Mouse (Mus musculus): Measurements from ENCODE around the gene Braf. TPM values are rescaled to one million over a fixed set of nuclear protein-coding genes. Genes with fewer than 3 reads are reported as not detected.
"Not testable (repeated sequence)": the region's sequence is repeated elsewhere in the genome, so short reads cannot be mapped to it uniquely, and the experiment has no call there.

Braf gene
- total and polyA plus RNA-seq, 3 experiments = 1.9 to 42.5 (median 12.7) TPM

- ATAC-seq (ENCODE audit: extremely low read depth, insufficient number of reproducible peaks, low FRiP score, poor library complexity, severe bottlenecking) (no peak), DNase-seq (ENCODE audit: low spot score) (no peak)
- H3K27me3 ChIP-seq (ENCODE audit: insufficient read depth, low read length) = no peaks in the 10 kb centered on the region
- TF ChIP-seq POLR2AphosphoS5 (IDR thresholded peaks at IDR 0.05; ENCODE audit: insufficient replicate concordance, low read depth, low read length) = no peak
- no peak for TF ChIP-seq GATA1 (IDR thresholded peaks at IDR 0.05; ENCODE audit: borderline replicate concordance, low read length)
- no peak for TF ChIP-seq TAL1 (conservative IDR thresholded peaks at IDR 0.05; ENCODE audit: low read depth, low read length)
- no peak for TF ChIP-seq CTCF (IDR thresholded peaks at IDR 0.05; ENCODE audit: low read depth, low read length)
- TF ChIP-seq GATA2 (IDR thresholded peaks at IDR 0.05; ENCODE audit: borderline replicate concordance, low read depth, low read length) = no peak
- H3K4me1 ChIP-seq (ENCODE audit: insufficient read depth, low read depth, low read length) = no peaks in the 10 kb centered on the region
- H3K36me3 ChIP-seq (replicated peaks) = no peaks in the 10 kb centered on the region
- H3K9me3 ChIP-seq (replicated peaks) = no peaks in the 10 kb centered on the region
- H3K4me3 ChIP-seq (ENCODE audit: low read depth, low read length) = no peak overlapping the region
Measured at GRCm38 (mm10) chr6:39714341-39714740, 10.9 kb downstream of the Braf start.

DNA sequence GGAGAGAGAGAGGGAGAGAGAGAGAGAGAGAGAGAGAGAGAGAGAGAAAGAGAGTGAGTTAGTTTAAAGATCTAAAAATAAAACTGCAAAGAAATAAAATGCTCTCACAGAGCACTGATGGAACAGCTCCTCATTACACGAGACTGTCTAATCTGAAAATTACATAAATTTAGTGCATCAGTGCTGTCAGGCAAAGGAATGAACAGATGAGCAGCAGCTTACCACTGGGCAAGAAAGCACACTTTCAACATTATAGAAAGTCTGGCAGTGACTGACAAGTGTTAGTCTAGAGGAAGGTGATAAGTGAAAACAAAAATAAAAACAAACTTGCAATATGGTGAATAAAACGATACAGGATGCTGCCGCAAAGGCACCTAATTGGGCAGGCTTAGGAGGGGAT, 11.9 kb downstream of the Braf start:
- ATAC-seq (ENCODE audit: extremely low read depth, insufficient number of reproducible peaks, low FRiP score, poor library complexity, severe bottlenecking) = no peak
- H3K4me1 ChIP-seq (ENCODE audit: insufficient read depth, low read depth, low read length) = no peaks in the 10 kb centered on the region
- no peaks in the 10 kb centered on the region for H3K27me3 ChIP-seq (ENCODE audit: insufficient read depth, low read length)
- no peak for DNase-seq (ENCODE audit: low spot score)
- H3K36me3 ChIP-seq (replicated peaks) = no peaks in the 10 kb centered on the region
- no peak for TF ChIP-seq TAL1 (conservative IDR thresholded peaks at IDR 0.05; ENCODE audit: low read depth, low read length)
- no peak for TF ChIP-seq CTCF (IDR thresholded peaks at IDR 0.05; ENCODE audit: low read depth, low read length)
- no peak for TF ChIP-seq GATA2 (IDR thresholded peaks at IDR 0.05; ENCODE audit: borderline replicate concordance, low read depth, low read length)
- no peak for TF ChIP-seq GATA1 (IDR thresholded peaks at IDR 0.05; ENCODE audit: borderline replicate concordance, low read length)
- no peak for TF ChIP-seq POLR2AphosphoS5 (IDR thresholded peaks at IDR 0.05; ENCODE audit: insufficient replicate concordance, low read depth, low read length)
- no peak overlapping the region for H3K4me3 ChIP-seq (ENCODE audit: low read depth, low read length)
- H3K9me3 ChIP-seq (replicated peaks) = no peaks in the 10 kb centered on the region

DNA sequence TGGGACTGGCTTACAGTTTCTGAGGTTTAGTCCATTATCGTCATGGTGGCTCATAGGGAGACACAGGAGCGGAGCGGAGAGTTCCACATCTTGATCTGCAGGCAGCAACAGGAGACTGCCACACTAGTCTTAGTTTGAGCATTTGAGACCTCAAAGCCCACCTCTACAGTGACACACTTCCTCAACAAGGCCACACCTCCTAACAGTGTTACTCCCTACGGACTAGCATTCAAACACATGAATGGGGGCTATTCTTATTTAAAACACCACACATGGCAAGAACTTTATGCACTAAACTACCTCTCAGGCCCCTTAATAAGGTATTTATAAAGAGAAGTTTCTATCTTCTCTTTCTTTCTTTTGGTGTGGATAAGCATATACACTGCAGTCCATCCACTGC, 19.6 kb downstream of the Braf start:
- Histone ChIP-seq H3K4me3 (ENCODE audit: low read depth, low read length) (no peak overlapping the region), H3K4me1 (ENCODE audit: insufficient read depth, low read depth, low read length) (no peaks in the 10 kb centered on the region), H3K9me3 (replicated peaks) (no peaks in the 10 kb centered on the region), H3K36me3 (replicated peaks) (peaks cover 3% of the 10 kb centered on the region), H3K27me3 (ENCODE audit: insufficient read depth, low read length) (no peaks in the 10 kb centered on the region)
- TF ChIP-seq CTCF (IDR thresholded peaks at IDR 0.05; ENCODE audit: low read depth, low read length) (no peak), GATA1 (IDR thresholded peaks at IDR 0.05; ENCODE audit: borderline replicate concordance, low read length) (no peak), TAL1 (conservative IDR thresholded peaks at IDR 0.05; ENCODE audit: low read depth, low read length) (no peak), POLR2AphosphoS5 (IDR thresholded peaks at IDR 0.05; ENCODE audit: insufficient replicate concordance, low read depth, low read length) (no peak), GATA2 (IDR thresholded peaks at IDR 0.05; ENCODE audit: borderline replicate concordance, low read depth, low read length) (no peak)
- ATAC-seq (ENCODE audit: extremely low read depth, insufficient number of reproducible peaks, low FRiP score, poor library complexity, severe bottlenecking) (no peak), DNase-seq (ENCODE audit: low spot score) (no peak)

DNA sequence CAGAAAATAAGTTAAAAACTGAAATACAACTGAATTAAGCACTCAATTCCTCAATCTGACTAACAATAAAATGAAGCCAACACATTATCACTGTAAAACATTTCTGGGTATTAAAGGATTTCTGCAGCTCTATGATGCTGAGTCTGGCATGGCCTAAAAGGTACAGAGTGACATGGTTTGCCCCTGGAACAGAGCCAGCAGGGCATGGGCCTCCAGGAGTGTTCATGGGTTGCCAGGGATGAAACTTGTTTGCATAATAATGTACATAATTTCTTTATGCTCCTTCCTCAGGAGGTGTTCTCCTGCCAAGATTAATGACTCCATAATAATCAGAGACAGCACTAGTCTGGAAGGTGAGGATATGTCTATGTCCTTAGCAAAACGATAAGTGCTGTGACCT, 32.1 kb downstream of the Braf start:
- H3K27me3 ChIP-seq (ENCODE audit: insufficient read depth, low read length) = no peaks in the 10 kb centered on the region
- DNase-seq (ENCODE audit: low spot score) = no peak
- TF ChIP-seq CTCF (IDR thresholded peaks at IDR 0.05; ENCODE audit: low read depth, low read length) (no peak), TAL1 (conservative IDR thresholded peaks at IDR 0.05; ENCODE audit: low read depth, low read length) (no peak), GATA2 (IDR thresholded peaks at IDR 0.05; ENCODE audit: borderline replicate concordance, low read depth, low read length) (no peak), POLR2AphosphoS5 (IDR thresholded peaks at IDR 0.05; ENCODE audit: insufficient replicate concordance, low read depth, low read length) (no peak), GATA1 (IDR thresholded peaks at IDR 0.05; ENCODE audit: borderline replicate concordance, low read length) (no peak)
- no peaks in the 10 kb centered on the region for H3K4me1 ChIP-seq (ENCODE audit: insufficient read depth, low read depth, low read length)
- no peak for ATAC-seq (ENCODE audit: extremely low read depth, insufficient number of reproducible peaks, low FRiP score, poor library complexity, severe bottlenecking)
- no peaks in the 10 kb centered on the region for H3K9me3 ChIP-seq (replicated peaks)
- no peak overlapping the region for H3K4me3 ChIP-seq (ENCODE audit: low read depth, low read length)
- H3K36me3 ChIP-seq (replicated peaks) = no peaks in the 10 kb centered on the region

GRCm38 (mm10) chr6:39686839-39687238, 38.4 kb downstream of the Braf start:
- not testable (repeated sequence) for DNase-seq (ENCODE audit: low spot score); H3K36me3 ChIP-seq (replicated peaks); H3K9me3 ChIP-seq (replicated peaks); H3K27me3 ChIP-seq (ENCODE audit: insufficient read depth, low read length); H3K4me3 ChIP-seq (ENCODE audit: low read depth, low read length); ATAC-seq (ENCODE audit: extremely low read depth, insufficient number of reproducible peaks, low FRiP score, poor library complexity, severe bottlenecking); H3K4me1 ChIP-seq (ENCODE audit: insufficient read depth, low read depth, low read length)

GRCm38 (mm10) chr6:39681795-39682194, 43.5 kb downstream of the Braf start:
- DNase-seq (ENCODE audit: low spot score) (no peak), ATAC-seq (ENCODE audit: extremely low read depth, insufficient number of reproducible peaks, low FRiP score, poor library complexity, severe bottlenecking) (no peak)
- Histone ChIP-seq H3K27me3 (ENCODE audit: insufficient read depth, low read length) (no peaks in the 10 kb centered on the region), H3K9me3 (replicated peaks) (no peaks in the 10 kb centered on the region), H3K4me3 (ENCODE audit: low read depth, low read length) (no peak overlapping the region), H3K4me1 (ENCODE audit: insufficient read depth, low read depth, low read length) (no peaks in the 10 kb centered on the region), H3K36me3 (replicated peaks) (peaks cover 17% of the 10 kb centered on the region)
- no peak for TF ChIP-seq CTCF (IDR thresholded peaks at IDR 0.05; ENCODE audit: low read depth, low read length)

DNA sequence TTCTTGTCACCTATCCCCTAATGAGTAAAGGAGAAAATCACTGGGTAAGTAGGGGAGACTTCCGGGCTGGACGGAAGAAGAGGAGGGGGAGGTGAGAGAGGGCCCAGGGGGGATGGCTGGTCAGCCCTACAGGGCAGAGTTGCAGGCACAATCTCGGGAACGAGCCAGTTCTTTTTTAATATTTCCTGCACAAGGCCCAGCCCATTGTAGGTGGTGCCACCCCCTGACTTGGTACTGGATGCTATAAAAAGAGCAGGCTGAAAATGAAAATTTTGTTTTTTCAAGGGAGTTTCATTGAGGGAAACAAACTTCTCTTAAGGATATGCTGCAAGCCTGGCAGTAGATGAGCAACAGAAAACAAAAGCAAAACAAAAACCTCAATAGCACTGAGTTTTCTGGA, 44.7 kb downstream of the Braf start:
- Histone ChIP-seq H3K4me3 (ENCODE audit: low read depth, low read length) (no peak overlapping the region), H3K9me3 (replicated peaks) (no peaks in the 10 kb centered on the region), H3K4me1 (ENCODE audit: insufficient read depth, low read depth, low read length) (no peaks in the 10 kb centered on the region), H3K36me3 (replicated peaks) (peaks cover 24% of the 10 kb centered on the region), H3K27me3 (ENCODE audit: insufficient read depth, low read length) (no peaks in the 10 kb centered on the region)
- no peak for TF ChIP-seq CTCF (IDR thresholded peaks at IDR 0.05; ENCODE audit: low read depth, low read length)
- TF ChIP-seq TAL1 (conservative IDR thresholded peaks at IDR 0.05; ENCODE audit: low read depth, low read length) = no peak
- no peak for TF ChIP-seq POLR2AphosphoS5 (IDR thresholded peaks at IDR 0.05; ENCODE audit: insufficient replicate concordance, low read depth, low read length)
- TF ChIP-seq GATA1 (IDR thresholded peaks at IDR 0.05; ENCODE audit: borderline replicate concordance, low read length) = no peak
- no peak for TF ChIP-seq GATA2 (IDR thresholded peaks at IDR 0.05; ENCODE audit: borderline replicate concordance, low read depth, low read length)
- no peak for DNase-seq (ENCODE audit: low spot score)
- no peak for ATAC-seq (ENCODE audit: extremely low read depth, insufficient number of reproducible peaks, low FRiP score, poor library complexity, severe bottlenecking)

All from G1E (cell line).